8 mouse cellular contexts compared by ENCODE assay signal in genomic region chr17:40933985-40934384, GRCm38 (mm10). TPM values are rescaled to one million over a fixed set of nuclear protein-coding genes. Genes with fewer than 3 reads are reported as not detected.
DNase-seq lines count a peak whose midpoint lies in the region; ATAC-seq and TF ChIP-seq lines count a peak whose summit lies in the region.

No protein-coding gene starts in this region.

- H3K9me3 ChIP-seq in heart, embryonic 13.5 days = no peaks in the 10 kb centered on the region
- H3K9me3 ChIP-seq in MEL (replicated peaks; ENCODE audit: insufficient read depth, low read length) = no peaks in the 10 kb centered on the region
- no peaks in the 10 kb centered on the region for H3K9me3 ChIP-seq in forebrain, embryonic 10.5 days
- no peaks in the 10 kb centered on the region for H3K9me3 ChIP-seq in limb, embryonic 13.5 days
- no peaks in the 10 kb centered on the region for H3K9me3 ChIP-seq in neural tube, embryonic 15.5 days (replicated peaks)

- H3K27me3 ChIP-seq in heart, embryonic 13.5 days (replicated peaks) = no peaks in the 10 kb centered on the region
- no peaks in the 10 kb centered on the region for H3K27me3 ChIP-seq in MEL (ENCODE audit: control insufficient read depth in 1 of 2, insufficient read depth in 2 of 2, low read length in 2 of 2)
- no peaks in the 10 kb centered on the region for H3K27me3 ChIP-seq in forebrain, embryonic 10.5 days (ENCODE audit: poor library complexity, severe bottlenecking)
- no peaks in the 10 kb centered on the region for H3K27me3 ChIP-seq in limb, embryonic 13.5 days
- H3K27me3 ChIP-seq in neural tube, embryonic 15.5 days (replicated peaks) = no peaks in the 10 kb centered on the region

- H3K4me2 ChIP-seq in heart, embryonic 13.5 days = peak overlapping the region; percentile 91
- H3K4me2 ChIP-seq in limb, embryonic 13.5 days (replicated peaks) = peak overlapping the region; percentile 80
- H3K4me2 ChIP-seq in neural tube, embryonic 15.5 days = peak overlapping the region; percentile 88

- TF ChIP-seq CTCF in MEL (IDR thresholded peaks at IDR 0.05 in 2 of 3, conservative IDR thresholded peaks at IDR 0.05 in 1 of 3; ENCODE audit: control insufficient read depth in 1 of 3, insufficient read depth in 1 of 3, low read depth in 2 of 3, low read length in 3 of 3, poor library complexity in 1 of 3, severe bottlenecking in 1 of 3) = no peak

- WGBS in heart, embryonic 13.5 days = under 1% methylated on average over 14 of the region's 14 CpGs
- 1% methylated on average over 14 of the region's 14 CpGs for WGBS in forebrain, embryonic 10.5 days
- under 1% methylated on average over 14 of the region's 14 CpGs for WGBS in limb, embryonic 13.5 days
- WGBS in neural tube, embryonic 15.5 days = 1% methylated on average over 14 of the region's 14 CpGs

- peaks cover 36% of the 10 kb centered on the region for H3K36me3 ChIP-seq in heart, embryonic 13.5 days
- peaks cover 5 to 11% of the 10 kb centered on the region in 2 experiments for H3K36me3 ChIP-seq in MEL (ENCODE audit: control insufficient read depth in 1 of 2, insufficient read depth in 2 of 2, low read length in 2 of 2)
- H3K36me3 ChIP-seq in forebrain, embryonic 10.5 days (replicated peaks) = peaks cover 38% of the 10 kb centered on the region
- H3K36me3 ChIP-seq in limb, embryonic 13.5 days = peaks cover 26% of the 10 kb centered on the region
- H3K36me3 ChIP-seq in neural tube, embryonic 15.5 days = peaks cover 11% of the 10 kb centered on the region

- no peak for DNase-seq in heart, adult 8-10 months (ENCODE audit: low spot score)
- DNase-seq in MEL (ENCODE audit: low read depth, low spot score) = peak; percentile 62
- no peak for DNase-seq in forebrain, embryonic 10.5 days (ENCODE audit: extremely low spot score, low spot score)
- DNase-seq in cerebellum, postnatal 10 days = no peak

- peak overlapping the region; percentile 85 for H3K9ac ChIP-seq in heart, embryonic 13.5 days
- peak overlapping the region; percentile 79 for H3K9ac ChIP-seq in MEL (ENCODE audit: control insufficient read depth, low read depth, low read length, poor library complexity, severe bottlenecking)
- H3K9ac ChIP-seq in limb, embryonic 13.5 days = peak overlapping the region; percentile 64
- H3K9ac ChIP-seq in neural tube, embryonic 15.5 days (replicated peaks) = peak overlapping the region; percentile 37

- ATAC-seq in heart, embryonic 13.5 days (ENCODE audit: extremely low read depth, insufficient number of reproducible peaks, low FRiP score, low TSS enrichment) = 0 out of 2 replicates have a peak, but pooled peaks have one; percentile 21
- ATAC-seq in limb, embryonic 13.5 days (ENCODE audit: low FRiP score, low read depth) = no peak; the same call in 1 of the 2 replicates
- peak; percentile 9 for ATAC-seq in neural tube, embryonic 15.5 days (ENCODE audit: low FRiP score)
- ATAC-seq in monocyte, adult 5-6 weeks (replicated peaks; ENCODE audit: insufficient number of reproducible peaks, low FRiP score, low TSS enrichment, poor library complexity, severe bottlenecking) = no peak

- TF ChIP-seq POLR2A in MEL (IDR thresholded peaks at IDR 0.05; ENCODE audit: control insufficient read depth in 1 of 2, insufficient read depth in 1 of 2, low read depth in 1 of 2, low read length in 2 of 2, poor library complexity in 1 of 2) = no peak

- peak overlapping the region; percentile 93 for H3K27ac ChIP-seq in heart, embryonic 13.5 days (replicated peaks)
- H3K27ac ChIP-seq in MEL (ENCODE audit: control insufficient read depth, low read depth, low read length) = peak overlapping the region; percentile 72
- H3K27ac ChIP-seq in forebrain, embryonic 10.5 days = peak overlapping the region; percentile 90
- peak overlapping the region; percentile 94; the same call in 1 of the 2 replicates for H3K27ac ChIP-seq in limb, embryonic 13.5 days
- H3K27ac ChIP-seq in neural tube, embryonic 15.5 days (replicated peaks) = no peak overlapping the region

- H3K79me2 ChIP-seq in MEL (ENCODE audit: control insufficient read depth, insufficient read depth, low read length, poor library complexity) = peaks cover 8% of the 10 kb centered on the region

- peaks cover 18% of the 10 kb centered on the region for H3K4me1 ChIP-seq in heart, embryonic 13.5 days
- peaks cover 0 to 6% of the 10 kb centered on the region in 2 experiments; a peak in 1 of 4 replicates for H3K4me1 ChIP-seq in MEL (ENCODE audit: control insufficient read depth in 1 of 2, insufficient read depth in 2 of 2, low read length in 2 of 2)
- H3K4me1 ChIP-seq in forebrain, embryonic 10.5 days = peaks cover 15% of the 10 kb centered on the region
- H3K4me1 ChIP-seq in limb, embryonic 13.5 days = peaks cover 4% of the 10 kb centered on the region
- H3K4me1 ChIP-seq in neural tube, embryonic 15.5 days = peaks cover 14% of the 10 kb centered on the region

- H3K4me3 ChIP-seq in heart, embryonic 13.5 days = peak overlapping the region; percentile 71
- H3K4me3 ChIP-seq in MEL (ENCODE audit: control insufficient read depth in 1 of 2, insufficient read depth in 1 of 2, low read depth in 2 of 2, low read length in 2 of 2) = peak overlapping the region; percentile 88 to 91
- peak overlapping the region; percentile 73 for H3K4me3 ChIP-seq in forebrain, embryonic 10.5 days
- peak overlapping the region; percentile 67 for H3K4me3 ChIP-seq in limb, embryonic 13.5 days
- peak overlapping the region; percentile 70 for H3K4me3 ChIP-seq in neural tube, embryonic 15.5 days (replicated peaks)

- TF ChIP-seq RAD21 in MEL (IDR thresholded peaks at IDR 0.05; ENCODE audit: low read depth, low read length) = no peak

- no peak for TF ChIP-seq EP300 in MEL (IDR thresholded peaks at IDR 0.05; ENCODE audit: low read depth in 1 of 2, low read length in 2 of 2)

TF ChIP-seq in MEL, 35 proteins besides CTCF, POLR2A, EP300 and RAD21:
- TF ChIP-seq POLR2AphosphoS2 (IDR thresholded peaks at IDR 0.05; ENCODE audit: low read length) (no peak), HCFC1 (IDR thresholded peaks at IDR 0.05; ENCODE audit: low read depth, low read length) (no peak), JUND (IDR thresholded peaks at IDR 0.05; ENCODE audit: low read depth, low read length) (no peak)

RNA-seq across cellular contexts. Expression of gene Mut, which starts 0.5 kb away (rescaled TPM):
- 31.0 and 33.8 TPM in 2 replicates for polyA plus RNA-seq in heart, embryonic 13.5 days (2015; fragmentation: Nextera tagmentation; extraction: Ambion mirVana)
- total RNA-seq in heart, adult 8-10 months (2022) = 100 to 1,000 TPM; 171 to 198 (median 185) TPM
- total RNA-seq in MEL (2012; rRNA removed) = 21.2 and 25.8 TPM in 2 replicates
- 10 to 100 TPM; 25.0 to 65.8 TPM for polyA plus RNA-seq in MEL (2012; ENCODE audit: insufficient read depth in 1 of 2, insufficient read length in 2 of 2, low read depth in 1 of 2, low replicate concordance in 2 of 2, missing spikeins in 1 of 2)
- 28.7 and 29.9 TPM in 2 replicates for polyA plus RNA-seq in forebrain, embryonic 10.5 days (2016; fragmentation: Nextera tagmentation; extraction: Ambion mirVana)
- 34.5 and 35.8 TPM in 2 replicates for polyA plus RNA-seq in limb, embryonic 13.5 days (2015; fragmentation: Nextera tagmentation; extraction: Ambion mirVana)
- 22.4 and 28.3 TPM in 2 replicates for polyA plus RNA-seq in neural tube, embryonic 15.5 days (2015; fragmentation: Nextera tagmentation; extraction: Ambion mirVana)
- 16.9 to 22.2 TPM (median 17.2 TPM) in 3 replicates for total RNA-seq in monocyte, adult 5-6 weeks (2017)

RNA-seq across cellular contexts. Expression of gene Cenpq, which starts 0.9 kb away (rescaled TPM):
- polyA plus RNA-seq in heart, embryonic 13.5 days (2015; fragmentation: Nextera tagmentation; extraction: Ambion mirVana) = 15.5 and 15.8 TPM in 2 replicates
- 1 to 10 TPM; 5.2 to 7.0 (median 6.3) TPM for total RNA-seq in heart, adult 8-10 months (2022)
- 18.9 and 20.9 TPM in 2 replicates for total RNA-seq in MEL (2012; rRNA removed)
- 10 to 100 TPM in 1 of 2 experiments, not detected in 1; 25.5 TPM for polyA plus RNA-seq in MEL (2012; ENCODE audit: insufficient read depth in 1 of 2, insufficient read length in 2 of 2, low read depth in 1 of 2, low replicate concordance in 2 of 2, missing spikeins in 1 of 2)
- 40.2 and 44.5 TPM in 2 replicates for polyA plus RNA-seq in forebrain, embryonic 10.5 days (2016; fragmentation: Nextera tagmentation; extraction: Ambion mirVana)
- 27.3 and 28.1 TPM in 2 replicates for polyA plus RNA-seq in limb, embryonic 13.5 days (2015; fragmentation: Nextera tagmentation; extraction: Ambion mirVana)
- polyA plus RNA-seq in neural tube, embryonic 15.5 days (2015; fragmentation: Nextera tagmentation; extraction: Ambion mirVana) = 10.0 and 14.0 TPM in 2 replicates
- 25.6 to 42.7 TPM (median 35.8 TPM) in 3 replicates for total RNA-seq in monocyte, adult 5-6 weeks (2017)

RNA-seq across cellular contexts. Expression of gene Glyatl3, which starts 19.8 kb away (rescaled TPM):
- not detected in 2 replicates for polyA plus RNA-seq in heart, embryonic 13.5 days (2015; fragmentation: Nextera tagmentation; extraction: Ambion mirVana)
- not detected for total RNA-seq in heart, adult 8-10 months (2022)
- total RNA-seq in MEL (2012; rRNA removed) = not detected in 2 replicates
- polyA plus RNA-seq in MEL (2012; ENCODE audit: insufficient read depth in 1 of 2, insufficient read length in 2 of 2, low read depth in 1 of 2, low replicate concordance in 2 of 2, missing spikeins in 1 of 2) = under 1 TPM in 1 of 2 experiments, not detected in 1; 0.33 TPM
- polyA plus RNA-seq in forebrain, embryonic 10.5 days (2016; fragmentation: Nextera tagmentation; extraction: Ambion mirVana) = 0.21 and 0.29 TPM in 2 replicates
- polyA plus RNA-seq in limb, embryonic 13.5 days (2015; fragmentation: Nextera tagmentation; extraction: Ambion mirVana) = not detected in 2 replicates
- polyA plus RNA-seq in neural tube, embryonic 15.5 days (2015; fragmentation: Nextera tagmentation; extraction: Ambion mirVana) = not detected in 2 replicates
- total RNA-seq in monocyte, adult 5-6 weeks (2017) = not detected in 3 replicates

RNA-seq across cellular contexts. Expression of gene 9130008F23Rik, which starts 53.6 kb away (rescaled TPM):
- polyA plus RNA-seq in heart, embryonic 13.5 days (2015; fragmentation: Nextera tagmentation; extraction: Ambion mirVana) = 2.0 and 2.3 TPM in 2 replicates
- total RNA-seq in heart, adult 8-10 months (2022) = under 1 TPM in 3 of 4 experiments, not detected in 1; 0.25 to 0.84 (median 0.41) TPM
- 1.2 and 1.3 TPM in 2 replicates for total RNA-seq in MEL (2012; rRNA removed)
- polyA plus RNA-seq in MEL (2012; ENCODE audit: insufficient read depth in 1 of 2, insufficient read length in 2 of 2, low read depth in 1 of 2, low replicate concordance in 2 of 2, missing spikeins in 1 of 2) = 1 to 10 TPM in 1 of 2 experiments, not detected in 1; 1.1 TPM
- polyA plus RNA-seq in forebrain, embryonic 10.5 days (2016; fragmentation: Nextera tagmentation; extraction: Ambion mirVana) = 1.0 and 1.1 TPM in 2 replicates
- polyA plus RNA-seq in limb, embryonic 13.5 days (2015; fragmentation: Nextera tagmentation; extraction: Ambion mirVana) = 1.9 and 3.0 TPM in 2 replicates
- polyA plus RNA-seq in neural tube, embryonic 15.5 days (2015; fragmentation: Nextera tagmentation; extraction: Ambion mirVana) = 0.88 and 0.90 TPM in 2 replicates
- 1.5 to 10.3 TPM (median 4.2 TPM) in 3 replicates for total RNA-seq in monocyte, adult 5-6 weeks (2017)

Comparison
In these comparisons a context has a peak if more than half of its experiments do, and no peak if none do; other contexts are left out.
1. ATAC-seq: peak in heart, embryonic 13.5 days (single experiment) and neural tube, embryonic 15.5 days (single experiment); none in limb, embryonic 13.5 days (single experiment) and monocyte, adult 5-6 weeks (single experiment).
2. Peak in every context shown above with its lines, with median percentiles within 50 percentile points of each other: H3K4me2 ChIP-seq, H3K4me3 ChIP-seq and H3K9ac ChIP-seq.